Mouse (Mus musculus): Measurements from ENCODE around the gene Zbtb37. TPM values are rescaled to one million over a fixed set of nuclear protein-coding genes. Genes with fewer than 3 reads are reported as not detected.
A peak's percentile ranks its signal among the peaks of the same experiment; 100 is the strongest.
"Not testable (repeated sequence)": the region's sequence is repeated elsewhere in the genome, so short reads cannot be mapped to it uniquely, and the experiment has no call there.

Zbtb37 gene
- polyA plus RNA-seq, 1 experiment from 2014 or later, result 8.7 TPM

DNA sequence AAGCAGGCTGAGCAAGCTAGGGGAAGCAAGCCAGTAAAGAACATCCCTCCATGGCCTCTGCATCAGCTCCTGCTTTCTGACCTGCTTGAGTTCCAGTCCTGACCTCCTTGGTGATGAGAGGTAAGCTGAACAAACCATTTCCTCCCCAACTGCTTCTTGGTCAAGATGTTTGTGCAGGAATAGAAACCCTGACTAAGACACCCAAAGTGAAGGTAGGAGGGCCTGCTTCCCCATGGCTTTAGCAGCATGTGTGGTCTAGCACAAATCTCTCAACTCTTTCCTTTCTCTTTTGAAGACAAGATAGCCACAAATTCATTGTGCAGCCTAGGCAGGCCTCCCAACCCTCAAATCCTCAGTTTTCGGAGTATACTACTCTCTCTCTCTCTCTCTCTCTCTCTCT lies 49.9 kb downstream of the Zbtb37 start:
- H3K27me3 ChIP-seq (ENCODE audit: insufficient read depth, poor library complexity, severe bottlenecking); H3K36me3 ChIP-seq; H3K4me1 ChIP-seq; H3K27ac ChIP-seq; H3K9me3 ChIP-seq; DNase-seq (ENCODE audit: low spot score); H3K4me3 ChIP-seq: not testable (repeated sequence)
- 76% methylated on average over 1 of the region's 1 CpGs for WGBS

DNA sequence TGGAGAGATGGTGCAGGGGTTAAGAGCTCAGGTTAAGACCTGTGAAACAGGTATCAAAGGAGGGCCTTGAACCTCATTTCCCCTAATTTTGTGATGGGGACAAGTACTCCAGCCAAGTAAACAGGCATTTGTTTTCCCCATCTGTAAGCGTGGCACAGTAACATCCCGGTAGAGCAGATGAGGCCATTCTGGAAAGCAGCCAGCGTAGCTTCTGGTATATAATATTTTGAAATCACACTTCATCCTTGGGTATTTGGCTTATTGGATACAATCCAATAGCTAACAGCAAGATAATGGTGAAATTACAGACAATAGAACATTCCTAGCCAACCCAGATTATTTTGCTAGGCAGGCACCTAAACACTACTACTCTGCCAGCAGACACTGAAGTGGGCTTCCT lies 51.8 kb downstream of the Zbtb37 start:
- no peak for DNase-seq (ENCODE audit: low spot score)
- 87% methylated on average over 3 of the region's 3 CpGs for WGBS

GRCm38 (mm10) chr1:160981337-160981736 lies 53.3 kb downstream of the Zbtb37 start:
- no peaks in the 10 kb centered on the region for H3K36me3 ChIP-seq
- 84% methylated on average over 4 of the region's 4 CpGs for WGBS
- no peak overlapping the region for H3K27ac ChIP-seq
- H3K27me3 ChIP-seq (ENCODE audit: insufficient read depth, poor library complexity, severe bottlenecking), result no peaks in the 10 kb centered on the region
- no peak overlapping the region for H3K4me3 ChIP-seq
- DNase-seq (ENCODE audit: low spot score), result no peak
- H3K4me1 ChIP-seq, result no peaks in the 10 kb centered on the region
- no peaks in the 10 kb centered on the region for H3K9me3 ChIP-seq

More for the DNA sequence above, 51.8 kb downstream of the Zbtb37 start:
- no peaks in the 10 kb centered on the region for H3K36me3 ChIP-seq
- H3K27ac ChIP-seq, result no peak overlapping the region
- no peaks in the 10 kb centered on the region for H3K4me1 ChIP-seq
- H3K4me3 ChIP-seq, result no peak overlapping the region
- H3K9me3 ChIP-seq, result no peaks in the 10 kb centered on the region
- no peaks in the 10 kb centered on the region for H3K27me3 ChIP-seq (ENCODE audit: insufficient read depth, poor library complexity, severe bottlenecking)

DNA sequence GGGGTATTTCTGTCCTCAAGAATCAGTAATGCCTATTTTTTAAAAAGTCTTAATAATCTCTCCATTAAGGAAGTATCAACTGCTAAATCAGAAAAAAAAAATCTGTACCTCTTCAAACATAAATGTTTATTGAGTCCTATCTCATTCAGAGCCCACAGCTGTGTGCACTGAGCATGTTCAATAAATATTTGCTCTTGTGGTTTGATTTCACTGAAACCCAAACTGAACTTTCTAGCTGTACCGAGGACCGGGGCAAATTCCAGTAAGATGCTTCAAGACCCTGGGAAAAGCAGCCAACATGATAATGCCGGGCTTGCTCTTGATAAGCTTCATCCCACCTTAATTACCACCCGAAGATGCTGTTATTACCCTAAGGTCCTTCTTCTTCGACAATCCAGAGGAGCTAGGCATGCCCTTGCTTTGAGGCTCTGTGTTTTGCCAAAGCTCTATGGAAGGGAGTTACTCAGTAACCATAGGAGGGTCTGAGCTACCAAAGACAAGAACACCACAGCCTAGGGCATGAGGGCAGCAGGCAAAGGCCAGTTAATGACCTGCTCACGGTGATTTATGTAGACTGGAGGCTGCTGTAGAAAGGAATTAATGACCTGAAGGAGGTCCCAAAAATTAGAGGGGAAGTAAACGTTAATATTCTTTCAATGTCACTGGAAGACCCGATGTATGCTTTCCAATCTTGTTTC lies 54.0 kb downstream of the Zbtb37 start:
- Histone ChIP-seq H3K27me3 (ENCODE audit: insufficient read depth, poor library complexity, severe bottlenecking) (no peaks in the 10 kb centered on the region), H3K36me3 (no peaks in the 10 kb centered on the region), H3K4me3 (no peak overlapping the region), H3K4me1 (no peaks in the 10 kb centered on the region), H3K9me3 (no peaks in the 10 kb centered on the region), H3K27ac (no peak overlapping the region)
- 84% methylated on average over 8 of the region's 8 CpGs for WGBS
- DNase-seq (ENCODE audit: low spot score), result peak; percentile 50

DNA sequence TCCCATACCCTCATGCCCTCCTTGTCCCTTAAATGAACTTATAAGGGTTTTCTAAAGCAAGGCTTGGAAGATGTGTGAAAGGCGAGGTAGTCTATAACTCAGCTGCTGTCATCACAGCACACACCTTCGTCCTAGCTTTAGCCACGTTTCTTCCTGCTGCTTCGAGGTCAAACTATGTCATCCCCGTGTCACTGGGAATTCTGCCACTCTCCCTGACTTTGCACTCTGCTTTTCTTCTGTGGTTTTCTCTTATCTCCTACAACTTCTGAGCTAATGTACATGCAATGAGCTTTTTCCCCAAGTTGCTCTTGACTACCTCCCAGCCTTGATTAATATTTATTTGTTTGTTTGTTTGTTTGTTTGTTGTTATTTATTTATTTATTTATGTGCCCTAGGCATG lies 54.6 kb downstream of the Zbtb37 start:
- Histone ChIP-seq H3K9me3 (no peaks in the 10 kb centered on the region), H3K27me3 (ENCODE audit: insufficient read depth, poor library complexity, severe bottlenecking) (no peaks in the 10 kb centered on the region), H3K36me3 (peaks cover 3% of the 10 kb centered on the region; the same call in 1 of the 2 replicates), H3K4me1 (no peaks in the 10 kb centered on the region), H3K4me3 (no peak overlapping the region), H3K27ac (no peak overlapping the region)
- WGBS, result 74% methylated on average over 5 of the region's 5 CpGs
- no peak for DNase-seq (ENCODE audit: low spot score)

DNA sequence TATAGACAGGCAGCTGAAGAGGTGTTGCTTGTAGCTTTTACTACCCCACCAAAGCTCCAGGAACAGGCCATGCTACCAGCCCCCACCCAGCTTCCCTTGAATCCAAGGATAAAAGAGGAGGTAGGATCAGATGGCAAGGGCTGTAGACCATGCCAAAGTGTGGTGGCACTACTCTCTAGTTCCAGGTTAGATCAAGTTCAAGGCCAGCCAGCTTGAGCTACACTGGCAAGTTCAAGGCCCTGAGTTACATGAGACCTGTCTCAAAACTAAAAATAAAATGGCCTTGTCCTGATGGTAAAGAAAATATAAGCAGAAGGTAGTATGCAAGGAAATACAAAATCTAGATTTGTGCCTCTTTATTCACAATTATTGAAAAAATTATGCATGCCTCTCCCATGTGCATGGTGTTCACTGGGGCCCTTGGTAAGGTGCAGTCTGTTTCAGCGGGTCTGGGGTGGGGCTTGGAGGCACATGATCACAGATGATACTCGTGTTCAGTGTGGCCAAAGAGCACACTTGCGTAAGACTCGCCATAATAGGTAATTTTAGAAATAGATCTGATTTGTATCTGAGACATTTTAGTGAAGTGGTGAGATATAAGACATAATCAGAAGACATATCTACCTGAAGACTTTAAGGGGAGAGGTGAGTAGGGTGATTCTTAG lies 56.4 kb downstream of the Zbtb37 start, which contains the start of gene Serpinc1:
Gene Serpinc1 (plus strand): TSS at position 515 of the 665 bp plus-strand sequence.
- no peaks in the 10 kb centered on the region for H3K9me3 ChIP-seq
- H3K36me3 ChIP-seq, result peaks cover 3% of the 10 kb centered on the region; the same call in 1 of the 2 replicates
- H3K4me3 ChIP-seq, result no peak within 1 kb of the TSS
- H3K27me3 ChIP-seq (ENCODE audit: insufficient read depth, poor library complexity, severe bottlenecking), result no peaks in the 10 kb centered on the region
- no peak for DNase-seq (ENCODE audit: low spot score)
- no peaks in the 10 kb centered on the region for H3K4me1 ChIP-seq
- WGBS, result 88% methylated on average over 4 of the region's 4 CpGs
- H3K27ac ChIP-seq, result no peak within 1 kb of the TSS

DNA sequence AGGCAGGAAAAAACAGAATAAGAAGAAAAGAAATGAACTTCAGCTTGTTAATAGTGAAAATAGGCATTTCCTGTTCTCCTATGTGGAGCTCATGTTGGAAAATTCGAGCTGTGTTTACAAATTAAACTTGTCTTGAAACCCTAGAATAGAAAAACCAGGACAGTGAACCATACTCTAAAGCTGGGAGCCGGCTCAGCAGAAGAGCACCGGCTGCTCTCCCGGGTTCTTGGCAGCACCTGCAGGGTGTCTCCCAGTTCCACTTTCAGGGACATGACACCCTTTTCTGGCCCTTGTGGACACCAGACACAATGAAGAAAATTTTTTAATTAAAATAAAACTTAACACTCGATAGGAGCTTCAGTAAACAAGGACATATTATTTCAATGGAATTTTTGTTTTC lies 66.0 kb downstream of the Zbtb37 start:
- Histone ChIP-seq H3K9me3 (no peaks in the 10 kb centered on the region), H3K27ac (no peak overlapping the region), H3K36me3 (peaks cover 73% of the 10 kb centered on the region), H3K4me1 (no peaks in the 10 kb centered on the region), H3K27me3 (ENCODE audit: insufficient read depth, poor library complexity, severe bottlenecking) (no peaks in the 10 kb centered on the region), H3K4me3 (no peak overlapping the region)
- DNase-seq (ENCODE audit: low spot score), result no peak
- 90% methylated on average over 5 of the region's 5 CpGs for WGBS

DNA sequence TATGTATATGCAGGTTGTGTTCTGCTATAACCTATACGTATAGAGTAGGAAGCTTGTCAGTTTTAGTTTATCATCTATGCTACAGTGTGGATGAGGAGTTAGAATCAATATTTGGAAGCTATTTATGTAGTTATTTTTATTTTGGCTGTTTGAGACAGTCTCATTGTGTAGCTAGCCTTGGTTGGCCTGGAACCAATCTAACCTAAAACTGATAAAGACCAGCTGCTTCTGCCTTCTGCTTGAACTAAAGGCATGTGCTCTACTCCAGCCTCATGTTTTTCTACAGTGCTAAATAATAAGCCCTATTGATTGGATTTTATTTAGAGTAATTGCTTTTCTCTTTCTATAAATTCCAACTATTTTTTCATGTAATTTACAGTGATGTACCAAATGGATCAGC lies 67.4 kb downstream of the Zbtb37 start:
- Histone ChIP-seq H3K4me1 (no peaks in the 10 kb centered on the region), H3K4me3 (no peak overlapping the region), H3K36me3 (peaks cover 85% of the 10 kb centered on the region), H3K27me3 (ENCODE audit: insufficient read depth, poor library complexity, severe bottlenecking) (no peaks in the 10 kb centered on the region), H3K27ac (no peak overlapping the region), H3K9me3 (no peaks in the 10 kb centered on the region)
- DNase-seq (ENCODE audit: low spot score), result no peak
- 89% methylated on average over 1 of the region's 1 CpGs for WGBS

DNA sequence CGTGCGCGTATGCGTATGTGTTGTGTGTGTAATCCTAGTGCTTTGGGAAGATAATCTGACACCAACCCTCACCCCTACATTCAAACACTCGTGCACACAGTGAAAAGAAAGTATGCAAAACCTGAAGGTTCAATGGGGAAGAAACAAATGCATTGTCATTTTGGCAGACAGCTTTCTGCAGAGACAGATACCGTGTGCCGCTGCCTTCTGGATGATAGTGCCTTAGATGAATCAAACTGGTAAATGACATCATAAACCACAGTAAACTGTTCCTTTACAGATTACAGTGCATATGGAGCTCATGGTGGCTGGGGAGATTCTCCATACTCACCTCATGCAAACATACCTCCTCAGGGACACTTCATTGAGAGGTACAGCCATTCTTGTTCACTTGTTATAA lies 71.5 kb downstream of the Zbtb37 start:
- no peak for DNase-seq (ENCODE audit: low spot score)
- H3K4me3 ChIP-seq, result no peak overlapping the region
- WGBS, result 95% methylated on average over 7 of the region's 7 CpGs
- no peaks in the 10 kb centered on the region for H3K27me3 ChIP-seq (ENCODE audit: insufficient read depth, poor library complexity, severe bottlenecking)
- H3K36me3 ChIP-seq, result peaks cover 93% of the 10 kb centered on the region
- H3K27ac ChIP-seq, result no peak overlapping the region
- H3K4me1 ChIP-seq, result no peaks in the 10 kb centered on the region
- no peaks in the 10 kb centered on the region for H3K9me3 ChIP-seq

Other genes starting within 250 kb of the Zbtb37 start
- gene Rabgap1l, start 241.6 kb downstream of the Zbtb37 start, polyA plus RNA-seq (2016; fragmentation: Nextera tagmentation; extraction: Ambion mirVana), result 28.1 and 58.9 TPM in 2 replicates
- gene Rc3h1, start 128.4 kb downstream of the Zbtb37 start, polyA plus RNA-seq (2016; fragmentation: Nextera tagmentation; extraction: Ambion mirVana), result 7.0 and 7.7 TPM in 2 replicates
- gene Serpinc1, start 56.3 kb downstream of the Zbtb37 start, polyA plus RNA-seq (2016; fragmentation: Nextera tagmentation; extraction: Ambion mirVana), result 1.7 and 32.9 TPM in 2 replicates
- 47.8 and 57.3 TPM in 2 replicates for gene Dars2, start 35.8 kb upstream of the Zbtb37 start, polyA plus RNA-seq (2016; fragmentation: Nextera tagmentation; extraction: Ambion mirVana)
- 21.6 and 25.5 TPM in 2 replicates for gene Cenpl, start 35.9 kb upstream of the Zbtb37 start, polyA plus RNA-seq (2016; fragmentation: Nextera tagmentation; extraction: Ambion mirVana)
- 13.6 and 15.3 TPM in 2 replicates for gene Klhl20, start 96.7 kb upstream of the Zbtb37 start, polyA plus RNA-seq (2016; fragmentation: Nextera tagmentation; extraction: Ambion mirVana)
- 2.0 and 2.8 TPM in 2 replicates for gene Ankrd45, start 107.8 kb upstream of the Zbtb37 start, polyA plus RNA-seq (2016; fragmentation: Nextera tagmentation; extraction: Ambion mirVana)
- 0.15 TPM in 1 of 2 replicates, not detected in the other for gene Tex50, start 124.5 kb upstream of the Zbtb37 start, polyA plus RNA-seq (2016; fragmentation: Nextera tagmentation; extraction: Ambion mirVana)
- gene Prdx6, start 216.4 kb upstream of the Zbtb37 start, polyA plus RNA-seq (2016; fragmentation: Nextera tagmentation; extraction: Ambion mirVana), result 537 and 587 TPM in 2 replicates

All from heart, embryonic 10.5 days (tissue).